Comparison of ENCODE assay signal across 8 mouse cellular contexts in genomic region chr1:191075199-191075883, GRCm38 (mm10). TPM values are rescaled to one million over a fixed set of nuclear protein-coding genes. Genes with fewer than 3 reads are reported as not detected.
DNase-seq lines count a peak whose midpoint lies in the region; ATAC-seq and TF ChIP-seq lines count a peak whose summit lies in the region.

No protein-coding gene starts in this region.

- TF ChIP-seq RAD21 in MEL (IDR thresholded peaks at IDR 0.05; ENCODE audit: low read depth, low read length) = no peak; the same call in 1 of the 2 replicates

- ATAC-seq in hindbrain, embryonic 12.5 days (ENCODE audit: low FRiP score) = no peak
- ATAC-seq in heart, embryonic 14.5 days (ENCODE audit: insufficient number of reproducible peaks, insufficient read depth, low FRiP score, low read depth) = no peak
- ATAC-seq in megakaryocyte, adult 5-6 weeks (ENCODE audit: poor library complexity, severe bottlenecking) = peak; percentile 64

- H3K27me3 ChIP-seq in hindbrain, embryonic 10.5 days (ENCODE audit: insufficient read depth, poor library complexity, severe bottlenecking) = no peaks in the 10 kb centered on the region
- no peaks in the 10 kb centered on the region for H3K27me3 ChIP-seq in hindbrain, embryonic 12.5 days
- H3K27me3 ChIP-seq in MEL (ENCODE audit: control insufficient read depth in 1 of 2, insufficient read depth in 2 of 2, low read length in 2 of 2) = no peaks in the 10 kb centered on the region
- H3K27me3 ChIP-seq in heart, embryonic 14.5 days (ENCODE audit: control insufficient read depth, insufficient read depth, low read length) = no peaks in the 10 kb centered on the region

- H3K4me1 ChIP-seq in hindbrain, embryonic 10.5 days (replicated peaks) = no peaks in the 10 kb centered on the region
- H3K4me1 ChIP-seq in hindbrain, embryonic 12.5 days = no peaks in the 10 kb centered on the region
- H3K4me1 ChIP-seq in MEL (ENCODE audit: control insufficient read depth in 1 of 2, insufficient read depth in 2 of 2, low read length in 2 of 2) = peaks cover 4 to 5% of the 10 kb centered on the region in 2 experiments; a peak in 2 of 4 replicates
- peaks cover 0 to 3% of the 10 kb centered on the region in 2 experiments; a peak in 1 of 4 replicates for H3K4me1 ChIP-seq in heart, embryonic 14.5 days (ENCODE audit: control insufficient read depth in 2 of 2, insufficient read depth in 2 of 2, low read length in 2 of 2)

- TF ChIP-seq CTCF in MEL (IDR thresholded peaks at IDR 0.05 in 2 of 3, conservative IDR thresholded peaks at IDR 0.05 in 1 of 3; ENCODE audit: control insufficient read depth in 1 of 3, insufficient read depth in 1 of 3, low read depth in 2 of 3, low read length in 3 of 3, poor library complexity in 1 of 3, severe bottlenecking in 1 of 3) = peak; percentile 51 to 68 (median 59)
- peak; percentile 94 for TF ChIP-seq CTCF in layer of hippocampus, adult 2 months (conservative IDR thresholded peaks at IDR 0.05)

- no peak for TF ChIP-seq EP300 in MEL (IDR thresholded peaks at IDR 0.05; ENCODE audit: low read depth in 1 of 2, low read length in 2 of 2)

- no peaks in the 10 kb centered on the region for H3K9me3 ChIP-seq in hindbrain, embryonic 10.5 days
- H3K9me3 ChIP-seq in hindbrain, embryonic 12.5 days (replicated peaks) = no peaks in the 10 kb centered on the region
- H3K9me3 ChIP-seq in MEL (replicated peaks; ENCODE audit: insufficient read depth, low read length) = no peaks in the 10 kb centered on the region
- no peaks in the 10 kb centered on the region for H3K9me3 ChIP-seq in heart, embryonic 14.5 days (ENCODE audit: control insufficient read depth, low read length)

- no peak overlapping the region for H3K4me2 ChIP-seq in hindbrain, embryonic 12.5 days (replicated peaks)
- no peak overlapping the region; the same call in 1 of the 2 replicates for H3K4me2 ChIP-seq in heart, embryonic 14.5 days (ENCODE audit: low read length)

- H3K4me3 ChIP-seq in hindbrain, embryonic 10.5 days = no peak overlapping the region
- no peak overlapping the region for H3K4me3 ChIP-seq in hindbrain, embryonic 12.5 days
- H3K4me3 ChIP-seq in MEL (ENCODE audit: control insufficient read depth in 1 of 2, insufficient read depth in 1 of 2, low read depth in 2 of 2, low read length in 2 of 2) = no peak overlapping the region
- H3K4me3 ChIP-seq in heart, embryonic 14.5 days (ENCODE audit: control insufficient read depth in 1 of 2, insufficient read depth in 1 of 2, low read depth in 1 of 2, low read length in 2 of 2) = no peak overlapping the region
- H3K4me3 ChIP-seq in layer of hippocampus, adult 2 months = no peak overlapping the region

- H3K9ac ChIP-seq in hindbrain, embryonic 12.5 days = no peak overlapping the region
- H3K9ac ChIP-seq in MEL (ENCODE audit: control insufficient read depth, low read depth, low read length, poor library complexity, severe bottlenecking) = no peak overlapping the region
- no peak overlapping the region for H3K9ac ChIP-seq in heart, embryonic 14.5 days (ENCODE audit: low read length)

- no peak overlapping the region for H3K27ac ChIP-seq in hindbrain, embryonic 10.5 days
- H3K27ac ChIP-seq in hindbrain, embryonic 12.5 days = no peak overlapping the region
- no peak overlapping the region for H3K27ac ChIP-seq in MEL (ENCODE audit: control insufficient read depth, low read depth, low read length)
- H3K27ac ChIP-seq in heart, embryonic 14.5 days (replicated peaks in 1 of 2; ENCODE audit: control insufficient read depth in 1 of 2, insufficient read depth in 1 of 2, low read depth in 2 of 2, low read length in 2 of 2) = peak overlapping the region; percentile 53 to 61
- H3K27ac ChIP-seq in layer of hippocampus, adult 2 months = no peak overlapping the region

- H3K36me3 ChIP-seq in hindbrain, embryonic 10.5 days = peaks cover 100% of the 10 kb centered on the region
- H3K36me3 ChIP-seq in hindbrain, embryonic 12.5 days = peaks cover 52% of the 10 kb centered on the region
- H3K36me3 ChIP-seq in MEL (ENCODE audit: control insufficient read depth in 1 of 2, insufficient read depth in 2 of 2, low read length in 2 of 2) = peaks cover 4 to 40% of the 10 kb centered on the region in 2 experiments; a peak in 3 of 4 replicates
- peaks cover 88% of the 10 kb centered on the region for H3K36me3 ChIP-seq in heart, embryonic 14.5 days (ENCODE audit: control insufficient read depth, insufficient read depth, low read length)

- H3K79me2 ChIP-seq in MEL (ENCODE audit: control insufficient read depth, insufficient read depth, low read length, poor library complexity) = no peaks in the 10 kb centered on the region

- no peak for TF ChIP-seq POLR2A in MEL (IDR thresholded peaks at IDR 0.05; ENCODE audit: control insufficient read depth in 1 of 2, insufficient read depth in 1 of 2, low read depth in 1 of 2, low read length in 2 of 2, poor library complexity in 1 of 2)

- WGBS in hindbrain, embryonic 10.5 days = 73% methylated on average over 10 of the region's 10 CpGs
- WGBS in hindbrain, embryonic 12.5 days = 73% methylated on average over 10 of the region's 10 CpGs
- WGBS in heart, embryonic 14.5 days = 42% methylated on average over 10 of the region's 10 CpGs

- DNase-seq in hindbrain, embryonic 10.5 days (ENCODE audit: low spot score) = peak; percentile 36
- DNase-seq in MEL (ENCODE audit: low read depth, low spot score) = no peak
- peak; percentile 72 to 74 for DNase-seq in cerebellum, postnatal 14 days
- DNase-seq in layer of hippocampus, adult 2 months (ENCODE audit: low spot score in 2 of 2) = peak; percentile 58 to 60
- no peak for DNase-seq in yolk sac, embryonic 10.5 days (ENCODE audit: low spot score)

TF ChIP-seq in MEL, 35 proteins besides CTCF, POLR2A, EP300 and RAD21 (continues in another document):
- TF ChIP-seq SMC3 (IDR thresholded peaks at IDR 0.05; ENCODE audit: low read depth, low read length) = peak; percentile 38
- TF ChIP-seq GABPA (IDR thresholded peaks at IDR 0.05; ENCODE audit: low read depth, low read length) = no peak
- no peak for TF ChIP-seq POLR2AphosphoS2 (IDR thresholded peaks at IDR 0.05; ENCODE audit: low read length)

RNA-seq across cellular contexts. Expression of gene Nsl1, which starts 12.5 kb away (rescaled TPM):
- 25.5 and 31.0 TPM in 2 replicates for polyA plus RNA-seq in hindbrain, embryonic 10.5 days (2016; fragmentation: Nextera tagmentation; extraction: Ambion mirVana)
- polyA plus RNA-seq in hindbrain, embryonic 12.5 days (2016; fragmentation: Nextera tagmentation; extraction: Ambion mirVana) = 12.6 and 15.8 TPM in 2 replicates
- 33.4 and 41.9 TPM in 2 replicates for total RNA-seq in MEL (2012; rRNA removed)
- 10 to 100 TPM in 1 of 2 experiments, not detected in 1; 24.2 TPM for polyA plus RNA-seq in MEL (2012; ENCODE audit: insufficient read depth in 1 of 2, insufficient read length in 2 of 2, low read depth in 1 of 2, low replicate concordance in 2 of 2, missing spikeins in 1 of 2)
- 12.9 and 14.4 TPM in 2 replicates for polyA plus RNA-seq in heart, embryonic 14.5 days (2014; fragmentation: Nextera tagmentation; extraction: Ambion mirVana)
- total RNA-seq in layer of hippocampus, adult 2 months (2021) = 1 to 10 TPM in 1 of 2 experiments, under 1 TPM in 1; 0.87 to 1.3 TPM
- total RNA-seq in megakaryocyte, adult 5-6 weeks (2015) = 7.3 and 8.1 TPM in 2 replicates
- total RNA-seq in megakaryocyte, adult 5-6 weeks (2017) = 19.7 and 22.0 TPM in 2 replicates

RNA-seq across cellular contexts. Expression of gene Tatdn3, which starts 12.6 kb away (rescaled TPM):
- polyA plus RNA-seq in hindbrain, embryonic 10.5 days (2016; fragmentation: Nextera tagmentation; extraction: Ambion mirVana) = 9.9 and 13.9 TPM in 2 replicates
- 14.5 and 17.6 TPM in 2 replicates for polyA plus RNA-seq in hindbrain, embryonic 12.5 days (2016; fragmentation: Nextera tagmentation; extraction: Ambion mirVana)
- total RNA-seq in MEL (2012; rRNA removed) = 14.5 and 16.7 TPM in 2 replicates
- polyA plus RNA-seq in MEL (2012; ENCODE audit: insufficient read depth in 1 of 2, insufficient read length in 2 of 2, low read depth in 1 of 2, low replicate concordance in 2 of 2, missing spikeins in 1 of 2) = 10 to 100 TPM in 1 of 2 experiments, not detected in 1; 19.0 TPM
- 24.4 and 25.9 TPM in 2 replicates for polyA plus RNA-seq in heart, embryonic 14.5 days (2014; fragmentation: Nextera tagmentation; extraction: Ambion mirVana)
- total RNA-seq in layer of hippocampus, adult 2 months (2021) = 10 to 100 TPM; 38.4 to 48.7 TPM
- total RNA-seq in megakaryocyte, adult 5-6 weeks (2015) = 20.0 and 24.7 TPM in 2 replicates
- total RNA-seq in megakaryocyte, adult 5-6 weeks (2017) = 9.9 and 11.8 TPM in 2 replicates

RNA-seq across cellular contexts. Expression of gene Batf3, which starts 22.3 kb away (rescaled TPM):
- polyA plus RNA-seq in hindbrain, embryonic 10.5 days (2016; fragmentation: Nextera tagmentation; extraction: Ambion mirVana) = 4.8 and 5.2 TPM in 2 replicates
- polyA plus RNA-seq in hindbrain, embryonic 12.5 days (2016; fragmentation: Nextera tagmentation; extraction: Ambion mirVana) = 2.8 and 3.8 TPM in 2 replicates
- total RNA-seq in MEL (2012; rRNA removed) = 1.5 and 2.4 TPM in 2 replicates
- polyA plus RNA-seq in MEL (2012; ENCODE audit: insufficient read depth in 1 of 2, insufficient read length in 2 of 2, low read depth in 1 of 2, low replicate concordance in 2 of 2, missing spikeins in 1 of 2) = 1 to 10 TPM in 1 of 2 experiments, not detected in 1; 2.4 TPM
- 2.5 and 3.0 TPM in 2 replicates for polyA plus RNA-seq in heart, embryonic 14.5 days (2014; fragmentation: Nextera tagmentation; extraction: Ambion mirVana)
- 1 to 10 TPM in 1 of 2 experiments, under 1 TPM in 1; 0.98 to 1.7 TPM for total RNA-seq in layer of hippocampus, adult 2 months (2021)
- total RNA-seq in megakaryocyte, adult 5-6 weeks (2015) = 5.2 and 11.7 TPM in 2 replicates
- total RNA-seq in megakaryocyte, adult 5-6 weeks (2017) = 1.8 and 3.4 TPM in 2 replicates

RNA-seq across cellular contexts. Expression of gene Spata45, which starts 38.9 kb away (rescaled TPM):
- polyA plus RNA-seq in hindbrain, embryonic 10.5 days (2016; fragmentation: Nextera tagmentation; extraction: Ambion mirVana) = not detected in 2 replicates
- not detected in 2 replicates for polyA plus RNA-seq in hindbrain, embryonic 12.5 days (2016; fragmentation: Nextera tagmentation; extraction: Ambion mirVana)
- not detected in 2 replicates for total RNA-seq in MEL (2012; rRNA removed)
- under 1 TPM in 1 of 2 experiments, not detected in 1; 0.75 TPM for polyA plus RNA-seq in MEL (2012; ENCODE audit: insufficient read depth in 1 of 2, insufficient read length in 2 of 2, low read depth in 1 of 2, low replicate concordance in 2 of 2, missing spikeins in 1 of 2)
- polyA plus RNA-seq in heart, embryonic 14.5 days (2014; fragmentation: Nextera tagmentation; extraction: Ambion mirVana) = not detected in 2 replicates
- total RNA-seq in layer of hippocampus, adult 2 months (2021) = not detected
- not detected in 2 replicates for total RNA-seq in megakaryocyte, adult 5-6 weeks (2015)
- total RNA-seq in megakaryocyte, adult 5-6 weeks (2017) = not detected in 2 replicates

RNA-seq across cellular contexts. Expression of gene Flvcr1, which starts 49.4 kb away (rescaled TPM):
- 6.4 and 6.9 TPM in 2 replicates for polyA plus RNA-seq in hindbrain, embryonic 10.5 days (2016; fragmentation: Nextera tagmentation; extraction: Ambion mirVana)
- 9.1 and 9.6 TPM in 2 replicates for polyA plus RNA-seq in hindbrain, embryonic 12.5 days (2016; fragmentation: Nextera tagmentation; extraction: Ambion mirVana)
- total RNA-seq in MEL (2012; rRNA removed) = 27.7 and 36.9 TPM in 2 replicates
- 10 to 100 TPM in 1 of 2 experiments, not detected in 1; 19.1 TPM for polyA plus RNA-seq in MEL (2012; ENCODE audit: insufficient read depth in 1 of 2, insufficient read length in 2 of 2, low read depth in 1 of 2, low replicate concordance in 2 of 2, missing spikeins in 1 of 2)
- polyA plus RNA-seq in heart, embryonic 14.5 days (2014; fragmentation: Nextera tagmentation; extraction: Ambion mirVana) = 3.5 and 4.0 TPM in 2 replicates
- 10 to 100 TPM; 16.9 to 18.9 TPM for total RNA-seq in layer of hippocampus, adult 2 months (2021)
- 52.7 and 55.5 TPM in 2 replicates for total RNA-seq in megakaryocyte, adult 5-6 weeks (2015)
- total RNA-seq in megakaryocyte, adult 5-6 weeks (2017) = 45.4 and 57.0 TPM in 2 replicates

Comparison
In these comparisons a context has a peak if more than half of its experiments do, and no peak if none do; other contexts are left out.
1. DNase-seq: peak in hindbrain, embryonic 10.5 days (single experiment), cerebellum, postnatal 14 days (2 of 2) and layer of hippocampus, adult 2 months (2 of 2); none in MEL (single experiment) and yolk sac, embryonic 10.5 days (single experiment).
2. H3K27ac ChIP-seq: peak in heart, embryonic 14.5 days (2 of 2); none in hindbrain, embryonic 10.5 days (single experiment), hindbrain, embryonic 12.5 days (single experiment), MEL (single experiment) and layer of hippocampus, adult 2 months (single experiment).